Mouse (Mus musculus): ENCODE measurements around the gene Btg2.

Btg2 gene

DNA sequence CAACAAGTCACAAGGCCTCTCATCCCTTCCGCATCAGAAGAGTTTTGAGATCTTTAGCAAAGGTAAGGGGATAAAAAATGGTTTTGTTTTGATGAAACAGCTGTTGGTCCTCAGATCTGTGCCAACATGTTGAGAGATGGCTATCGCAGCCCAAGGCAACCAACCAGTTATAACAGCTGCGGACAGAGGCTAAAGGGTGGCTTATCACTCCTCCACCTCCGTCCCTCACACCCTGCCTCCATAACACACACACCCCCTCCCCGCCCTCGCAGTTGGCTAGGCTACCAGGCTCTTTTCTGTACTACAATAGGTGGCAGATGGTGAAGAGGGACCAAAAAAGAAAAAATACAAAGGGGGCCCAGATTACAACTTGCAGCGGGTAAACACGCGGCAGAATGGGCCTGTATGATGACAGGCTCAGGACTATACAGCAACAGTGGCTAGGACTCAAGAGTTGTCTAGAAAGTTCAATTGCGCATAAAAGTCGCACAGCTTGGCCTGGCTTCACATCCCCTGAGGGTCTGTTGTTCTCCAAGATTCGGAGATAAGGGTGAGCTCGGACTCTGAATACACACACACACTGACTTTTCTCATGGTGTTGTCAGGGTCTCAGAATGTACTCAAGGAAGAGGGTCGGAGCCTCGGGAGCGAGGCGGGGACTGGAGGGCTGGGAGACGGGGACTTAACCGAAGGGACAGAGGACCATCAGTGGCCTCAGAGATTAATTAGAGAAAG, 692 bp downstream of the Btg2 start:
- peak; percentile 70 to 75 for DNase-seq (ENCODE audit: low spot score in 2 of 2)

GRCm38 (mm10) chr1:134077389-134078060, 1.4 kb downstream of the Btg2 start:
- peak; percentile 61 to 65 for DNase-seq (ENCODE audit: low spot score in 2 of 2)

DNA sequence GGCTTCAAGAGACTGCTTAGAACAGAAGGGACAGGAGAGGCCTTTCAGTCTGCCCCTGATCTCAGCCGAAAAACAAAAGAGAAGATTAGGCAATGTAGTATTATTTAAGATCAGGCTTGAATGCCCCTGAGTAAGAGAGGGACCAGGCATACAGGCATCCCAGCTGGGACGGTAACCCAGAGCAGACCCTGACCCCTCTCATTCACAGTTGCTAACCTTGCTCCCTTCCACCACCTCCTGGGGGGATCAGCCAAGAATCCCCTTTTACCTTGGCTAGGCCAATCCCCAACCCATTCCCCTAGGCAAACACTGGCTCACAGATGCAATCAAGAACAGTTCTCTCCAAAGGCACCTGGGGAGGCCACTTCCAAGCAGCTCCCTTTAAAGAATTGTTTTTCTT, 2.1 kb downstream of the Btg2 start:
- DNase-seq (ENCODE audit: low spot score in 2 of 2), result no peak

- no peak for DNase-seq (ENCODE audit: low spot score in 2 of 2)
Measured at GRCm38 (mm10) chr1:134075532-134075931, 3.4 kb downstream of the Btg2 start.

- DNase-seq (ENCODE audit: low spot score in 2 of 2), result no peak
Measured at GRCm38 (mm10) chr1:134074606-134075005, 4.3 kb downstream of the Btg2 start.

- DNase-seq (ENCODE audit: low spot score in 2 of 2), result no peak
Measured at GRCm38 (mm10) chr1:134074184-134074583, 4.7 kb downstream of the Btg2 start.

- peak in 1 of 2 experiments; percentile 47 for DNase-seq (ENCODE audit: low spot score in 2 of 2)
Measured at GRCm38 (mm10) chr1:134073658-134074057, 5.3 kb downstream of the Btg2 start.

GRCm38 (mm10) chr1:134073061-134073564, 5.8 kb downstream of the Btg2 start:
- peak; percentile 69 to 73 for DNase-seq (ENCODE audit: low spot score in 2 of 2)

DNA sequence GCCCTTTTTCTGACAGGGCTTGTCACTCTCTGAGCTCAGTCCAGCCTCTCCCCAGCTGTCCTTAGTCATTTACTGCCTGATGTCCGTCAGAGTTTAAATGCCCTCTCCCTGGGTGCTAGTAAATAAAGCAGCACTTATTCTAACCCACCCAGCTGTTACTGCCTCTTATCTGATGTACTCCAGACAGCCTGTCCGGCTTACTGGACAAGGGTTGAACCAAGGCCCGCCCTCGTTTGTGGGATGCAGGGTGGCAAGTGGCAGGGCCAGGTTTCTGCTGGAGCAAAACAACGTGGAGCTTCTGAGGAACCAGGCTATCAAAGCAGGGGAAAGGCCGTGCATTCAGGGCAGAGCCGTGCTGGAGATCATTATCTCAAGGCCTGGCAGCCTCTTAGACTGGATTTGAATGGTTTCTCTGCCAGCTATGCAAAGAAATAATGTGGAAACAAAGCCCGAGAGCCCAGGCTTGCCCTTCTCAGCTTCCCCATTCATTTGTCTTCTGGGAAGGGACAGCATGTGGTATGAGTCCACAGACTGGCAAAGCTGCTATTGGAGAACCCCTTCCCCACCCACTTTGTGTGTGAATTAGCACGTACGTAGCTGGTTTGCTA, 7.4 kb downstream of the Btg2 start:
- peak in 1 of 2 experiments; percentile 46 for DNase-seq (ENCODE audit: low spot score in 2 of 2)

DNA sequence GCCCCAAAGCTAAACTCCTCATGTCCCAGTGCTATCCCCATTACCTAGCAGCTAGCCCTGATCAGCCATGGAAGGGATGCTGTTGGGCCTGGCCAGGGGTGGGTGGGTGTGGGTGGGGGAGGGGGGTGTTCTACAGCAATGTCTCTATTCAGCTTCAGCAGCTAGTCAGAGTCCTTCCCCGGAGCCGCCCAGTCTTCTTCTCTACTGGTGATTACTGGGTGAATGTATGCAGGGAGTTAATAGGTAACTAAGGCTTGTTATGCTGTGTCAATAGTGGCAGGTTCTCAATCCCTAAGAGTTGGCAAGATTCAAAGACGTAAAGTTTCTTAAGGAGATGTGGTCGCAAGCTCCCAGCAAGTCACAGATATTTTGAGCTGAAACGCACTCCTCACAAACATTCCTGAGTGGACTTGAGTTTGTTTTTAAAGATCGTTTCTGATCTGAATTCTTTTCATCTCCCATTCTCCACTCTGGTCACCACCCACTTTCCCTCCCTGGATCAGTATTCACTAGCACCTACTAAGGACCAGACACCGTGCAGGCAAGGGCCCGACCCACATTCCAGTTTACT, 8.7 kb downstream of the Btg2 start:
- DNase-seq (ENCODE audit: low spot score in 2 of 2), result no peak

GRCm38 (mm10) chr1:134067143-134067619, 11.7 kb downstream of the Btg2 start:
- DNase-seq (ENCODE audit: low spot score in 2 of 2), result peak in 1 of 2 experiments; percentile 73

- no peak for DNase-seq (ENCODE audit: low spot score in 2 of 2)
Measured at GRCm38 (mm10) chr1:134066554-134066953, 12.4 kb downstream of the Btg2 start.

DNA sequence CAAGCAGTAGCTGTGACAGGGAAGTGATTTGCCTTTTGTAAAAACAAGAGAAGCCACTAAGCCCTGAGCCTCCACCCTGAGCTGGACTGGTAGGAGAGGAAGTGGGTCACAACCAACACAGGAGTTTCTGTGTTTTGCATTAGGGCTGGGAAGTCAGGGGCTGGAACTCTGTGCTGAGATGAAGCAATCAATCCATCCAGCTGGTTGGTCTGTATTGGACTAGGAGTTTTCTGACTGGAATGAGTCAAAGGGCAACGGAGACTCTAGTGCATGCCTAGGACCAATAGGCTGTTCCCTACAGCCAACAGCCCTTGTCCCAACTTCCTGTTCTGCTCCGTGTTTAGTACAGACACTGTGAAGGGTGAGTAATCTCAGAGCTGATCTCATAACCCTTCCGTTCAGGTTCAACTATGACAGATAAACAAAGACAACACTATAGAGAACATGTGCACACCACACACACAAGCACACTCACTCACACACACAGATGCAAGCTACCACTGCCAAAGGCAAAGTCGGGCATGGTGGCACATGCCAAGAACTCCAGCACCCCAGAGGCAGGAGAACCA, 13.6 kb downstream of the Btg2 start:
- peak; percentile 35 to 54 for DNase-seq (ENCODE audit: low spot score in 2 of 2)

GRCm38 (mm10) chr1:134064296-134064831, 14.6 kb downstream of the Btg2 start:
- no peak for DNase-seq (ENCODE audit: low spot score in 2 of 2)

GRCm38 (mm10) chr1:134063773-134064125, 15.2 kb downstream of the Btg2 start:
- DNase-seq (ENCODE audit: low spot score in 2 of 2), result peak; percentile 49 to 66

DNA sequence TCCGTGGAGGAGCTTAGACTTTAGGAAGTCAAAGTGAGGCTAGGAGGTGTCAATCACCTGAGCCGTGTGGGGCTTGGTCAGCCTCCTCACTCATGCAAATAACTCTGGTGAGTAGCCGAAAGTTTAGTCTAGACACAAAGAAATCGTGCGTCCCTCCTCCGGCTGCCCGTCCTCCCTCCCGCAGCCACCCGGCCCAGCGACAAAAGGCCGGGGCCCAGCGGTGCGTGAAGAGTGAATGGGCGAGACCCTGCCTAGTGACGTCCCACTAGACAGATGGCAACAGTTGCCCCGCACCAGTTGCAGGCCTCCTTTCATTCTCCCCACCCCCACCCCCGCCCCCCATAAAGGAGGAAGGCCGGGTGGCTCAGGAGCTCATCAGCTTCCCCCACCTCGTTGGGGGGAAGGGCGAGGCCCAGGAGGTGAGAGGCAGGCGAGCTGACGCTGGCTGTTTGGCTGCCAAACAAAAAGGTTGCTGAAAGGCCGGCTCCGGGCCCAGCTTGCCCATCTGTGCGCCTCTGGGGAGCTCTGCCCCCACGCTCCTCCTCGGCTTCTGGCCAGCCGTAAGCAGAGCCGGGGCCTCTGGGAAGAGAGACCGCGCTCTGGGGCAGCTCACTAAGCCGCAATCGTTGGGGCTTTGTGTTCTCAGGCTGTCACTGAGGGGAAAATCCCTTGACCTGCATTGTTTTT, 15.7 kb downstream of the Btg2 start:
- DNase-seq (ENCODE audit: low spot score in 2 of 2), result peak; percentile 54 to 83

GRCm38 (mm10) chr1:134062411-134063085, 16.4 kb downstream of the Btg2 start:
- peak; percentile 42 to 43 for DNase-seq (ENCODE audit: low spot score in 2 of 2)

- DNase-seq (ENCODE audit: low spot score in 2 of 2), result no peak
Measured at GRCm38 (mm10) chr1:134061915-134062314, 17.0 kb downstream of the Btg2 start.

DNA sequence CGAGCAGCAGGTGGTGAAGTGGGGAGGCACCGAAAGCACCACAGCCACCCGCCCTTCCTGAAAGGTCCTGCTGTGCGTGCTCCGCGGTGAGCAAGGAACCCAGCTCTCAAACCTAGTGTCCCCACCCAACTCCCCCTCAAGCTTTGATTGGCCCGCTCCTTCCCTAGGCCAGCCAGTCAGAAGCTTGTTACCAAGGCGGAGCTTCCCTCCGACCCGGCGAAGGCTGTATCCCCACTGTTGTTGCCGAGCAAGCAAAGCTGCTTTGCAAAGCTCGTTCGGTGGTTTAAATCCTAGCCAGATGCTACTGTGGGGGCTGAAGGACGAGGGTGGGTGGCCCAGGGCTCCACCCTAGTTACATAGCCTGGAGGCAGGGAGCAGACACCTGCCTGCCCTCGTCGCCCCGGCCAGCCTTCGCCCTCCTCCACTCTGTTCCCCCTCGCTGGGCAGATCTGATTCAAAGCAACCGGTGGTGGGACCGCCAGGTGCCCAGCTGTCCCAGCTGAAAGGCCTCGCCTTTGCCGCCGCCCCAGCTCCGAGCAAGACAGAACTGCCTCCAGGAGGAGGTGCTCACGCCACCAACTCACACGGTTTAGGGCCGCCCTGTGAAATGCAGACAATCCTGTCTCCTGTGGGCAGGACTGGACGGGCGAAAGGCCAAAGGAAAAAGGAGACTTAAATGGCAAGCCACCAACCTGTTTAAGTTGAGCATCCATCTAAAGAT, 17.9 kb downstream of the Btg2 start:
- peak; percentile 88 to 92 for DNase-seq (ENCODE audit: low spot score in 2 of 2)
